Mouse (Mus musculus): Measurements from ENCODE around the gene Rnf225.
A peak's percentile ranks its signal among the peaks of the same experiment; 100 is the strongest.
"Not testable (repeated sequence)": the region's sequence is repeated elsewhere in the genome, so short reads cannot be mapped to it uniquely, and the experiment has no call there.

Gene Rnf225

GRCm38 (mm10) chr7:12927191-12927680, at the start of gene Rnf225:
TSS of gene Rnf225 (plus strand) at chr7:12927416.
- peak; percentile 55 to 58 for DNase-seq

DNA sequence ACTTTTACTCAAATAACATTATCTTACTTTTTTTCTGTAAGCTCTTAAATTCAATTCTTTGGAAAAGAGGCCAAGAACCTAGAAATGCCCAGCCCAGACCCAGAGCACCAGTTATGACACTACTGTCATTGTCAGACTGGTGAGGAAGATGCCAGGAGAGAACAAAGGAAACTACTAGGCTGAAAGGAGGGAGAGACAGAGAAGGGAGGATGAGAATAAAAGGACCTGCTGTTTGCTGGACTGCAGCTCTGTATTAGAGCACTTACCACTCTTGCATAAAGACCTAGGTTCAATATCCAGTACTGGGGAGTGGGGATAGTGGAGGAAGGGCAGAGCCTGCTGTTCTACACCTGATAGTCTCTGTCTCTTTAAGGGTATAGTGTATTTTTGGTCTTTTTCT, 47.2 kb upstream of the Rnf225 start:
- no peak for DNase-seq

DNA sequence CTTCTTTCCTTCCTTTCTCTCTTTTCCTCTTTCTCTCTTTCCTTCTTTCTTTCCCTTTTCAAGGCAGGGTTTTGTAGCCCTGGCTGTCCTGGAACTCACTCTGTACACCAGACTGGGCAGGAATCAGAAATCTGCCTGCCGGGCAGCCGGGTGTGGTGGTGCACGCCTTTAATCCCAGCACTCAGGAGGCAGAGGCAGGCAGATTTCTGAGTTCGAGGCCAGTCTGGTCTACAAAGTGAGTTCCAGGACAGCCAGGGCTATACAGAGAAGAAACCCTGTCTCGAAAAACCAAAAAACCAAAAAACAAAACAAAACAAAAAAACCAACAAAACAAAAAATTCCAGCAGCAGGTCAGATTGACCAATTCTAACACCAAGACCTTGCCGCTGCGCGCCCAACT, 46.7 kb upstream of the Rnf225 start:
- DNase-seq, result peak in 1 of 2 experiments; percentile 15

- DNase-seq, result peak; percentile 97 to 98
Measured at GRCm38 (mm10) chr7:12880911-12881660, 46.1 kb upstream of the Rnf225 start, which contains the start of gene Zfp128. TSS of gene Zfp128 (plus strand) at chr7:12881177.

DNA sequence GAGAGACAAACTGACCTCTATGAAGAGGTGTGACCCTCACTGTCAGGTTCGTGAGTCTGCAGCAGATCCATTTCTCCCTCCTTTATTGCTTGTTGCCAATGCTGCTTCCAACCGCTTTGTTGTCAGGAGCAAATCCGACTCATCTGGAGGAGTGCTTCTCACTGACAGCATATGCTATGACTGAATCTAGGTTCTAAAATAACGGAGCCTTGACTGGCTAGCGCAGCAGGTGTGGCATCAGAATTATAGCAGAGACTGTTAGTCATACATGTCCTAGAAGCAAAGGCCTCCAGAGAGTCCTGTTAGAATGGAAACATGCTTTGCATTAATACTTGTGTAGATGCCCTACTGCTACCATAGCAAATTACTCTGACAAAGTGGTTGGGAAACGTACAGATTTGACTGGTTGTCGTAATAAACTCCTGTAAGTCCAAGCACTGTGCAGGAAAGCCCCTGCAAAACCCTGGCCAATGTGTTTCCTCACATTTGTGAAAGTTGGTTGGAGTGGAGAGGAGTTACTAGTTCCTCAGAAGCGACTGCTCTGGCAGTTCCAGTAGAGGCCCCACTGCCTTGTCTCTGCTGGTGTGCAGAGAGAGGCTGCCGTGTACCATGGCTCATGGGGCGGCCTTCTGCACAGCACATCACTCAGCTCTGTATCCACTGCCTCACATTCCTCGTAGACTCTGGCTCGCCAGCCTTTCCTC, 40.5 kb upstream of the Rnf225 start:
- no peak for DNase-seq

DNA sequence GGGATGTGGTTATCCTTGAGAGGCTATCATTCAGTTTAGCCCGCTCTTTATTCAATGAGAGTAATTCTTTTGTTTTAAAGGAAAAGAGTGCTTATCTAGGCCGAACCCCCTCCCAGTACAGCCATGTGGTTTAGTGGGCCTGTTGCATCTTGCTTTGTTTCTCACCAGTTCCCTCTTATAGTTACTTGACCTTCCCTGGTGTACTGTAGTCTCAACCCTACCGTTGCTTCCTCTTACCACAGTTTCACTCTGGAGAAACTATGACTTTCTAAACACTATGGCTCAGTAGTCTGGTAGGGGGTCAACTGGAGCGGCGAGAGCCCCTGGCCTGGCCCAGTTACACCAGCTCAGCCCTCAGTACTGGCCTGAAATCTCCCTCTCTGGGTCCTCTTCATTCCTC, 39.6 kb upstream of the Rnf225 start:
- no peak for DNase-seq

DNA sequence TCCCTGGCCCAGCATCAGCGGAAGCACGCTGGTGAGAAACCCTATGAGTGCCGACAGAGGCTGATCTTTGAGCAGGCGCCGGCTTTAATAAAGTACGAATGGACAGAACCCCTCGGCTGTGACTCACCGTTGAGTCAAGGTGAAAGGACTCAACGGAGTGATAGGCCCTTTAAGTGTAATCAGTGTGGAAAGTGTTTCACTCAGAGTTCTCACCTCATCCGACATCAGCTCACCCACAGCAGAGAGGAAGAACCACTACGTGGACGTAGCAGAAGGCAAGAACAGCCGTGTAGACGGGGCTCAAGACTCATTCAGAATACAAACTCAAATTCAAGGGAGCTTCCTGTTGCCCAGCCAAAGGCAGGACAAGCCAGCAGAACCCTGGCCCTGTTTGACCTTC, 36.3 kb upstream of the Rnf225 start:
- no peak for DNase-seq

DNA sequence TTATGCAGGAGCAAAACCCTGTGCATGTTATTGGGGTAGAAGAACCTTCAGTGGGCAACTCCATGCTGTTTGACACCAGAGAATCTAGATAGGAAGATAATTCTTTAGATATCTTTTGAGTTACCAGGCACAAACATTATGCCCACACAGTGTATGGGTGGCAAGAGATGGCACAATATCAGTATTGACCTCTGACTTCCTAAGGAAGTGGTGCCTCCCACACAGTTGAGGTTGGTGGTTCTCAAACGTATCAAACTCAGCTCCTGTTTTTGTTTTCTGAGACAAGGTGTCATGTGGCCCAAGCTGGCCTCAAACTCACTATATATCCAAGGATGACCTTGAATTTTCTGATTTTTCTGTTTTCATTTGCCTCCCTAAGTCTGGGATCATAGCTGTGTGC, 35.9 kb upstream of the Rnf225 start:
- DNase-seq, result no peak

DNA sequence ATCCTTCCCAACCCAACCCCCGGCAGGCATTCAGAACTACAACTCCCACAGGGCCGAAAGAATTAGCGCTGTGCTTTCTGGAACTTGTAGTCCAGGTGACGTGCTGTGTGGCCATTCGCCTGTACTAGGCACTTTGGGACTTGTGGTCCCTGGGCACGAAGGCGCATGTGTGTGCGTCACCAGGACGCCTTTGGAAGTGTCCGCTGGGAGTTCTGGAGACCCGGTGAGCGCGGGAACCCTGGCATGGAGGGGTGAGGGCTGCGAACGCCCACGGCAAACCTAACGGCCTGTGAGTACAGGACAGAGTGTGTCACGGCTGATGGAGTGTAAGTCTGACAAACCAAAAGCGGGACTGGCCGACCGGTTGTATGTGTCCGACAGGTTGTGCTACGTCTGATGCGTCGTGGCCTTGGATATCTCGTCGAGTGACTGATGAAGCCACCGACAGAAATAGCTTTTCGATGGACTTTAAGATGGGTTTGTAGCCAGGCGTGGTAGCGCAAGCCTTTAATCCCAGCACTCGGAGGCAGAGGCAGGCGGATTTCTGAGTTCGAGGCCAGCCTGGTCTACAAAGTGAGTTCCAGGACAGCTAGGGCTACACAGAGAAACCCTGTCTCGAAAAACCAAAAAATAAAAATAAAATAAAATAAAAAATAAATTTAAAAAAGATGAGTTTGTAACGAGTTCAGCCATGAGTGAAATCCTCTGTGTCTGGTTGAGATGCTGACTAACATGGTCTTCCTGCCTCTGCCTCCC, 29.4 kb upstream of the Rnf225 start, which contains the start of gene Zscan22:
Gene Zscan22 (plus strand): TSS at position 161 of the 756 bp plus-strand sequence.
- DNase-seq, result peak; percentile 93 to 95

GRCm38 (mm10) chr7:12901517-12901916, 25.7 kb upstream of the Rnf225 start:
- no peak for DNase-seq

- no peak for DNase-seq
Measured at GRCm38 (mm10) chr7:12903623-12904022, 23.6 kb upstream of the Rnf225 start.

DNA sequence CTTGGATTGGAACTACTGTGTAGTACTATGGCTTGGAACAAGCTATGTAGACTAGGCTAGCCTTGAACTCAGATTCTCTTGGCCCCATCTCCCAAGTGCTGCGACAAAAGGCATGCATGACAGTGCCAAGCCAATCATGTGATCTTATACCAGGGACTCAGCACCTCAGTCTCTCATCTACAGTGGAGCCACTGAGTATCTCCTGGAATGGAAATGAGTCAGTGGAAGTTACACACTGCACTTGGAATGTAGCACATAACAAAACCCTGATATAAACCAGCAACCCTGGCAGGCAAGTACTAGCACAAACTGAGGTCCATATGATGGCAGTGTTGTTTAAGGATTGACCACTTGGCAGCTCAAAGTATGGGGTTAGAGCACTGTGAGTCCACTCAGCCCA, 22.1 kb upstream of the Rnf225 start:
- no peak for DNase-seq

- peak; percentile 87 to 91 for DNase-seq
Measured at GRCm38 (mm10) chr7:12909498-12909962, 17.7 kb upstream of the Rnf225 start.

- peak; percentile 79 to 80 for DNase-seq
Measured at GRCm38 (mm10) chr7:12910181-12910668, 17.0 kb upstream of the Rnf225 start.

DNA sequence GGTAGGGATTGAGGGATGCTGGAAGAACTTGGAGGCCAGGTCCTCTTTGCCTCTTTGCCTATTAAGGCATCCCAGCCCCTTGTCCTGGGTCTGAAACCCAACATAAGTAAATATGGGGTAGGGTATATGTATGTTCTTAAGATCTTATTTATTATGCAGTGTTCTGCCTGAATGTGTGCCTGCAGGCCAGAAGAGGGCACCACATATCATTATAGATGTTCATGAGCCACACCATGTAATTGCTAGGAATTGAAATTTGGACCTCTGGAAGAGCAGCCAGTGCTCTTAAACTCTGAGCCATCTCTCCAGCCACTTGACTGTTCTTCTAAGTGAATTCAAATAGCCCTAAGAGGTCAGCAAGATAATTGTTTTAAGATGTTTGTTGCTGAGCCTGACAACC, 13.7 kb upstream of the Rnf225 start:
- DNase-seq, result peak; percentile 46 to 54

DNA sequence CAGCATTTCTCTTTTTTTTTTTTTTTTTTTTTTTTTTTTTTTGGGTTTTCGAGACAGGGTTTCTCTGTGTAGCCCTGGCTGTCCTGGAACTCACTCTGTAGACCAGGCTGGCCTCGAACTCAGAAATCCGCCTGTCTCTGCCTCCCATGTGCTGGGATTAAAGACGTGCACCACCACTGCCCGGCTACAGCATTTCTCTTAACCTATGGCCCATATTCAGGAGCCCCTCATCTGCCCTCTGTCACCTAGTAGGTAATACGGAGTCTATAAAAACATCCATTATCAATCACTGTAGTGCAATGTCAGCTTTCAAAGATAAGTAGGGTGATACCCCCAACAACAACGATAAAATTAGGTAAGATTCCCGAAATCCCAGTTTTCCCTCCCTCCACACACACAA, 6.7 kb upstream of the Rnf225 start:
- DNase-seq, result not testable (repeated sequence)

- no peak for DNase-seq
Measured at GRCm38 (mm10) chr7:12921318-12921704, 5.9 kb upstream of the Rnf225 start.

DNA sequence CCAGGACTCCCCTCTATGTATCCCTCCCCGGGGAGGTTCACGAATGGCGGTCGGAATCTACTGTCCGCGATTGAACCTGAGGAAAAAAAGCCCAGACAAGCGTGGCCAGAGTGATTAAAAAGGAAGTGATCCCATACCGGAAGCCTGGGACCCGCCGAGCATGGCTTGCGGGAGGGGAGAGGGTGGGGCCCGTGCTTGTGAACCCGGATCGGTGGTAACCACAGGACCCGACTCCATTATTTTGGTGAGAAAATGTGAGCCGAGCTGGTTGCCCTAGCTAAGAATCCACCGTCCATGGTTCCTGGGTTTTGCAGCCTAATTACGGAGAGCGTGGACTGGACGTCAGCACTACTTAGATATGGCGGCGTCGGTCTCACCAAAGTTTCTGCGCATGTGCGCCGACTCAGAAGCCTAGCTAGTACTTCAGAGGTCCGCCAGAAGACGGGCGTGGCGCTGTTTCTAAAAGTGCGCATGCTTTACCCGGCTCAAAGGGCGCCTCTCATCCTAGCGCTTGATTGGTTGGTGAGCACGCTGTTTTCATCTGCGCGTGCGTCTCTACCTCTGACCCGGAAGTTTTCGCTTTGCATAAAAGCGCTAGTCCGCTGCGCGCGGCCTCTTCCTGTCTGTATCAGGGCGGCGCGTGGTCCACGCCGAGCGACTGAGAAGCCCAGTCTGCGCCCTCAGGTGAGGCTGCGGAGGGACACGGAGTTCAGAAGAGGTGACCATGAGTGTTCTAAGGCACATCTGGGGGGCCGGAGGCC, 5.3 kb upstream of the Rnf225 start, which contains the start of gene Rps5:
Gene Rps5 (plus strand): TSS at position 586 of the 761 bp plus-strand sequence.
- DNase-seq, result peak; percentile 98 to 99

DNA sequence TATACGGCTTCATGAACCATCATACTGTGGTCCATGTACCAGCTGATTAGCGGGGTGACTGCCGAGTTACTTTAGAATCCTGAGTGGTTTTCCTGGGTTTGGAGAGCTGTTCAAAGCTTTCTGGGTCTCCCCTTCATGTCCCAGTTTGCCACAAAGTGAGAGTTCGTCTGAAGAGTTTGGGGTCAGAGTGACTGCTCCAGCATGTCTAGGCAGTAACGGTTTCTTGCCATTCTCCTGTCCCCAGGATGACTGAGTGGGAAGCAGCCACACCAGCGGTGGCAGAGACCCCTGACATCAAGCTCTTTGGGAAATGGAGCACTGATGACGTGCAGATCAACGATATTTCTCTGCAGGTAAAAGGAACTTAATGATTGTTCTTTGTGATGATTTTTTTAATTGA, 4.5 kb upstream of the Rnf225 start:
- no peak for DNase-seq

DNA sequence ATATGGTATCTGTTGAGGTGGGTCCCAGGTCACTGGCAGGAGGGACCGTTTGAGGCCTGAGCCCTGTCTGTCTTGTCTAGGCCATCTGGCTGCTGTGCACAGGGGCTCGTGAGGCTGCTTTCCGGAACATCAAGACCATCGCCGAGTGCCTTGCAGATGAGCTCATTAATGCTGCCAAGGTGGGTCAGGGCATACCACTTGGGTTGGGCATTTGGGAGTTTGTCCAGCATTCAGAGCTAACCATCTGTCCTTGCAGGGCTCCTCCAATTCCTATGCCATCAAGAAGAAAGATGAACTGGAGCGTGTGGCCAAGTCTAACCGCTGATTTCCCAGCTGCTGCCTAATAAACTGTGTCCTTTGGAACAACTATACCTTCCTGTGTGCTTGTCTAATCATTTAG, 900 bp upstream of the Rnf225 start:
- peak; percentile 89 to 92 for DNase-seq

DNA sequence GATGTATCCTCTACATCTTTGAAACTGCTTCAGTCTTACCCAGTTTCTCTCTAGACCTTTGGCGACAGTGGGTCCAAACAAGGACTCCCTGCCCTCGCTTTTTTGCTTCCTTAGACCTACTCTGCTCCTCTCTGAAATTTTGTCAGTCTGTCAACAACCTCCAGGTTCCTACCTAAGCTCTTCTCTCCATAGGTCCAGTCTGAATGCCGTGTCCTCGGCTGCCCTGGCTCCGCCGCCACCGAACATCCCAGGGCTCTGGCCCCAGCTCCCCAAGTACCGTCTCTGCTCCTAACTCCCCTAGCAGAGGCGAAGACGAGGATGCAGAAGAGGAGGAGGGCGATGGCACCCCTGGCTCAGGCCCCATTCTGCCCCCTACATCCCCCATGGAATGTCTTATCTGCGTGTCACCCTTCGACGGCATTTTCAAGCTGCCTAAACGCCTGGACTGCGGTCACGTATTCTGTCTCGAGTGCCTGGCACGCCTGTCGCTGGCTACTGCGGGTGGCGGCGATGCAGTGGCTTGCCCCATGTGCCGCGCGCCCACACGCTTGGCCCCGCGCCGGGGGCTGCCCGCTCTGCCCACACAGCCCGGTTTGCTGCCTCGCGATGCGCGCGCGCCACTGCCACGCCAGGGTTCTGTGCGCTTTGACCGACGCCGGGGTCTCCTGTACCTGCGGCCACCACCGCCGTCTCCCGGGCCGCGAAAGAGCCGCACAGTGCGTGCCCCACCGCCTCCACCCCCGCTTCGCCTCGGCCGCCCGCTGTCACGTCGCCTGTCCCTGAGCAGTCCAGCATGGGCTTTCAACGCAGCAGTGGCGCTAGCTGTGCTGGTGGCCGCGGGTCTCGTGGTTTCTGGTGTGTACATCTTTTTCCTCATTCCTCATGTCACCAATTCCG, 725 bp downstream of the Rnf225 start:
- peak; percentile 84 to 86 for DNase-seq

Measured in cerebellum, postnatal 10 days (tissue).